Mouse (Mus musculus): ENCODE measurements at regions not wholly inside any gene's neighbourhood (a gene's known extent, or its start where the extent isn't known, plus 50 kb on each side); places are given as distances from the start of the nearest gene placed in this dataset.

- no peak for TF ChIP-seq CTCF (IDR thresholded peaks at IDR 0.05; ENCODE audit: borderline replicate concordance, insufficient read depth, low read depth, low read length)
- no peak for TF ChIP-seq POLR2A (IDR thresholded peaks at IDR 0.05; ENCODE audit: borderline replicate concordance, insufficient read depth, low read length)
These were observed 349.2 kb downstream of the Rnf144b start for GRCm38 (mm10) chr13:47471543-47472213.
